Mouse (Mus musculus) erythroblast, embryonic 14.5 days (primary cell): ENCODE measurements around the gene Cd164l2.

ENCODE experiments used
- GATA1 ChIP-seq: IDR thresholded peaks from 2 replicates; pipeline ENCODE4 v1.6.1; 2012; ENCODE audit warnings: low read length, inconsistent platforms, mixed read lengths
- TAL1 ChIP-seq: IDR thresholded peaks from 3 replicates; pipeline ENCODE4 v1.6.1; 2012; ENCODE audit warnings: low read length, inconsistent platforms, mixed read lengths

- TF ChIP-seq GATA1 (no peak), TAL1 (no peak)
These were observed 11.9 kb downstream of the Cd164l2 start for GRCm38 (mm10) chr4:133223875-133224274.
